ENCODE assay signal across 8 mouse cellular contexts in the genomic region with DNA sequence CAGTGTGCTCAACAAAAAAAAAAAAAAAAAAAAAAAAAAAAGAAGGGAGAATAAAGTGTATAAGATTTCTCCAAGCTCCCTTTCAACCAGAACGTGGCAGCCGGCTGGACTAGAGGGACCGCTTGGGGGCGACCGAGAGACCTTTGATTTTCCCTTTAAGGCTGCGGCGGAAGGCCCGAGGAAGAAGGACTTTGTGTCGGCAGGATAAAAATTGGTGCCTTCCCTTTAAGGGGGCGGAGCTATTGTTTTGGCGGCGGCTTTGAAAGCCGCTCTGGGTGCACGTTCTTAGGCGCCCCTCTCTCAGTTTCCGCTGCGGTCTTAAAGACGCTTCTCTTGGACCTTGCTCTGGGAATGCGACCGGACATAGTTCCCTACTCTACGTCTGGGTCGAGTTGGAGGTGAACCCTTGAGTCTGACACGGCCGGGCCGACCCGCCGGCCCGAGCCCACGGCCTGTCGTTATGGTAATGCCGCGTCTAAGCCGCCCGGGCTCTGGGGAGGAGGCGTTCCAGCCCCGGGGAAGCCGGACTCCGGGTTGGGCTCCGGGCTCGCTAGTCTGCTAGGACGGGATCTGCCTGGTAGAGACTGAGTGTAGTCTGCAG. TPM values are rescaled to one million over a fixed set of nuclear protein-coding genes. Genes with fewer than 3 reads are reported as not detected.
DNase-seq lines count a peak whose midpoint lies in the region; ATAC-seq and TF ChIP-seq lines count a peak whose summit lies in the region.

A gene (plus strand): TSS at position 253 of the 601 bp plus-strand sequence.

- peak; percentile 91 for DNase-seq in gastrocnemius, adult 2 months
- peak; percentile 96 for DNase-seq in hindbrain, postnatal 0 days (ENCODE audit: low spot score)
- peak; percentile 93 to 96 for DNase-seq in left cerebral cortex, adult 18-20 months (ENCODE audit: low spot score in 2 of 2)
- peak; percentile 92 for DNase-seq in retina, postnatal 7 days (ENCODE audit: low read depth, low spot score)
- peak; percentile 83 to 85 for DNase-seq in urinary bladder, adult 18-20 months (ENCODE audit: low spot score in 2 of 2)

- peak within 1 kb of the TSS; percentile 30 for H3K9ac ChIP-seq in hindbrain, postnatal 0 days (replicated peaks; ENCODE audit: low read length)

- H3K79me2 ChIP-seq in macrophage (ENCODE audit: inconsistent target): peaks cover 11% of the 10 kb centered on the region; the same call in 1 of the 2 replicates

- no peaks in the 10 kb centered on the region for H3K9me3 ChIP-seq in hindbrain, postnatal 0 days (ENCODE audit: low read length)

- H3K27ac ChIP-seq in gastrocnemius, adult 2 months: no peak within 1 kb of the TSS
- H3K27ac ChIP-seq in hindbrain, postnatal 0 days: no peak within 1 kb of the TSS
- H3K27ac ChIP-seq in macrophage: peak within 1 kb of the TSS; percentile 59

- no peaks in the 10 kb centered on the region for H3K36me3 ChIP-seq in hindbrain, postnatal 0 days (ENCODE audit: insufficient read depth, low read length)
- H3K36me3 ChIP-seq in macrophage (ENCODE audit: inconsistent target): no peaks in the 10 kb centered on the region

- H3K4me2 ChIP-seq in hindbrain, postnatal 0 days (ENCODE audit: low read depth, low read length): peak within 1 kb of the TSS; percentile 97

- TF ChIP-seq CTCF in gastrocnemius, adult 2 months (IDR thresholded peaks at IDR 0.05): peak; percentile 78
- TF ChIP-seq CTCF in hindbrain, postnatal 0 days (IDR thresholded peaks at IDR 0.05; ENCODE audit: low read depth): peak; percentile 79

- WGBS in hindbrain, postnatal 0 days: 0% methylated on average over 41 of the region's 41 CpGs
- 1% methylated on average over 41 of the region's 41 CpGs for WGBS in macrophage (ENCODE audit: missing documents)

- peak; percentile 68 for ATAC-seq in activated CD4-positive, CD25-positive, alpha-beta regulatory T cell, adult 4 months
- peak; percentile 81 for ATAC-seq in common myeloid progenitor, adult 5-6 weeks (replicated peaks; ENCODE audit: low read depth, poor library complexity, severe bottlenecking)
- peak; percentile 54; the same call in 1 of the 2 replicates for ATAC-seq in hindbrain, postnatal 0 days

- intact Hi-C loops in gastrocnemius, adult 2 months (cut with DNase I): loop anchor here (1.0 to 2.0 kb wide), 2 partner anchors 18 kb away; a partner anchor contains a TSS

- H3K4me1 ChIP-seq in hindbrain, postnatal 0 days (ENCODE audit: insufficient read depth, low read length): peaks cover 3% of the 10 kb centered on the region; the same call in 1 of the 2 replicates

- no peaks in the 10 kb centered on the region for H3K27me3 ChIP-seq in hindbrain, postnatal 0 days (ENCODE audit: insufficient read depth, low read length)

- H3K4me3 ChIP-seq in gastrocnemius, adult 2 months: peak within 1 kb of the TSS; percentile 81
- peak within 1 kb of the TSS; percentile 54 for H3K4me3 ChIP-seq in hindbrain, postnatal 0 days (ENCODE audit: low read length)
- H3K4me3 ChIP-seq in macrophage (ENCODE audit: inconsistent target): peak within 1 kb of the TSS; percentile 68

RNA-seq across cellular contexts. Expression of the gene that starts here (rescaled TPM):
- 1 to 10 TPM; 2.0 to 3.8 TPM for polyA plus RNA-seq in activated CD4-positive, CD25-positive, alpha-beta regulatory T cell, adult 4 months (2017; shearing (Covaris generic))
- total RNA-seq in common myeloid progenitor, adult 5-6 weeks (2017): 4.8 and 5.3 TPM in 2 replicates
- not detected for total RNA-seq in gastrocnemius, adult 2 months (2021)
- 2.3 and 2.4 TPM in 2 replicates for total RNA-seq in hindbrain, postnatal 0 days (2014; rRNA removed)
- 2.1 and 2.3 TPM in 2 replicates for polyA plus RNA-seq in hindbrain, postnatal 0 days (2015; fragmentation: Nextera tagmentation; extraction: Ambion mirVana)
- 1 to 10 TPM; 1.0 to 2.3 TPM for total RNA-seq in left cerebral cortex, adult 18-20 months (2021)
- total RNA-seq in macrophage (2018; cell fraction: chromatin; rRNA removed): 1 to 10 TPM in 20 of 26 experiments, under 1 TPM in 5, not detected in 1; 0.41 to 8.4 (median 1.8) TPM
- 1 to 10 TPM in 7 of 26 experiments, under 1 TPM in 19; 0.08 to 1.6 (median 0.71) TPM for total RNA-seq in macrophage (2018; cell fraction: cytosol; rRNA removed)
- total RNA-seq in macrophage (2018; cell fraction: nucleus; rRNA removed): 1 to 10 TPM in 18 of 26 experiments, under 1 TPM in 7, not detected in 1; 0.31 to 9.6 (median 1.6) TPM
- 0.22 to 4.2 TPM (median 1.5 TPM) in 3 replicates for polyA plus RNA-seq in macrophage (2018)

Comparison
In these comparisons a context has a peak if more than half of its experiments do, and no peak if none do; other contexts are left out.
1. Peak in DNase-seq and H3K4me3 ChIP-seq in gastrocnemius, adult 2 months; RNA of the gene not detected or under 1 TPM.